Mouse (Mus musculus) embryonic fibroblast, embryonic 13.5 days (primary cell): ENCODE results near the gene Clybl.

Source experiments
- CTCF ChIP-seq: IDR thresholded peaks from 2 replicates; pipeline ENCODE4 v1.5.1; 2011; ENCODE audit warnings: mild to moderate bottlenecking, control low read depth, low read length, moderate library complexity, borderline replicate concordance; ENCODE audit not compliant: insufficient read depth
- POLR2A ChIP-seq: IDR thresholded peaks from 2 replicates; pipeline ENCODE4 v1.6.1; 2011; ENCODE audit warnings: low read depth, mild to moderate bottlenecking, control low read depth, low read length, moderate library complexity

- TF ChIP-seq CTCF (no peak), POLR2A (no peak)
Measured at GRCm38 (mm10) chr14:122323838-122324458, 142.4 kb downstream of the Clybl start.
